Mouse (Mus musculus) retina, adult 2 months (tissue): Measurements from ENCODE around the gene Hist1h2bq.
"Not testable (repeated sequence)": the region's sequence is repeated elsewhere in the genome, so short reads cannot be mapped to it uniquely, and the experiment has no call there.

Experiments used
- DNase-seq: peaks from one replicate; pipeline ENCODE4 v3.0.0-alpha.2; 2012; ENCODE audit warnings: low read depth, low spot score

Gene Hist1h2bq

DNA sequence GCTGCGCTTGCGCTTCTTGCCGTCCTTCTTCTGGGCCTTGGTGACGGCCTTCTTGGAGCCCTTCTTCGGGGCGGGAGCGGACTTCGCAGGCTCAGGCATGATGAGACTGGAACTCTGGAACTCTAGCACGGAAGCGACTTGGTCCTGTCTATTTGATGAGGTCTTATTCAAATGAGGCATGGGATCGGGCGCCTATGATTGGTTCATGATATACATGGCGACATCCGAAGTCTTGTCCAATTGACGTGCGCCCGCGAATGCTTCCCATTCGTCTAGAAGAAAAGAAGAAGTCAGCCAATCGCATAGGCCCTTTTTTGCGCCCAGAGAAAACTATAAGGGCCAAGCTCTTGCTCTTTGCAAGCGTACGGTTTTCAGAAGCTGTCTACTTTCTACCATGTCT lies at the start of gene Hist1h2bq, which contains the start of gene Hist1h2ao:
Hist1h2bq (minus strand) TSS at position 125 of the 400 bp plus-strand sequence.
Hist1h2ao (plus strand) TSS at position 393 of the 400 bp plus-strand sequence.
- not testable (repeated sequence) for DNase-seq

DNA sequence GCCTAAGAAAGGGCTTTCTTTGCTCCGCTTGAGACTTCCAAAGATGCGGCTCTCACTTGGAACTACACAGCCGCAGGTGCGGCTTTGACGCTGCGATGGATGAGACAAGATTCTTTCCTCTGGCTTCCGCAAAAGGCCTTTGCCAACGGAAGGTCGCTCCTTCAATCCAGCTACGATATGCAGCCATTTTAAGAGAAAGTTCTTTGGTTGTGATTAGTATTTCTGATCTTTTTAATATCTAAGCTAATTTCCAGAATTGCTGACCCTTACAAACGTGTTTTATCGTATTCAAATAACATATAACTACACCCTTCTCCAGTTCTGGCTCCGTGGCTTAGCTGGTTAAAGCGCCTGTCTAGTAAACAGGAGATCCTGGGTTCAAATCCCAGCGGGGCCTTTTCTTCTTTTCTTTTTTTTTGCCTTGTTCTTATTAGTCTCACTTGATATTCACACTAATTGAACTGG lies 45.7 kb upstream of the Hist1h2bq start:
- peak; percentile 3 for DNase-seq

DNA sequence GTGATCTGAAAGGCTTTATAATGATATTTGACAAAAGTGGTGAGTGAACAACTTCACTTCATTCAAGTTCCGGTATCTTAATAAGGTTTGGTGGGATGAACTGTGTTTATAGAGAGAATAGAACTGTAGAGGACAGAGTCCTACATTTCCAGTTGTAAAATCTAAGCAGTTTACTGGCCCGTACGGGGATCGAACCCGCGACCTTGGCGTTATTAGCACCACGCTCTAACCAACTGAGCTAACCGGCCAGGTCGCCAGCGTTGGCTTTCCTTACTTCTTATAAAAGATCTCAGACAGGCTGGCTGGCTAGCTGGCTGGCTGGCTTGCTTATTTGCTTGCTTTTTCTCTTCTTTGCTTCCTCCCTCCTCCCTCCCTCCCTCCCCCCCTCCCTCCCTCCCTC lies 45.1 kb upstream of the Hist1h2bq start:
- DNase-seq: peak; percentile 2

DNA sequence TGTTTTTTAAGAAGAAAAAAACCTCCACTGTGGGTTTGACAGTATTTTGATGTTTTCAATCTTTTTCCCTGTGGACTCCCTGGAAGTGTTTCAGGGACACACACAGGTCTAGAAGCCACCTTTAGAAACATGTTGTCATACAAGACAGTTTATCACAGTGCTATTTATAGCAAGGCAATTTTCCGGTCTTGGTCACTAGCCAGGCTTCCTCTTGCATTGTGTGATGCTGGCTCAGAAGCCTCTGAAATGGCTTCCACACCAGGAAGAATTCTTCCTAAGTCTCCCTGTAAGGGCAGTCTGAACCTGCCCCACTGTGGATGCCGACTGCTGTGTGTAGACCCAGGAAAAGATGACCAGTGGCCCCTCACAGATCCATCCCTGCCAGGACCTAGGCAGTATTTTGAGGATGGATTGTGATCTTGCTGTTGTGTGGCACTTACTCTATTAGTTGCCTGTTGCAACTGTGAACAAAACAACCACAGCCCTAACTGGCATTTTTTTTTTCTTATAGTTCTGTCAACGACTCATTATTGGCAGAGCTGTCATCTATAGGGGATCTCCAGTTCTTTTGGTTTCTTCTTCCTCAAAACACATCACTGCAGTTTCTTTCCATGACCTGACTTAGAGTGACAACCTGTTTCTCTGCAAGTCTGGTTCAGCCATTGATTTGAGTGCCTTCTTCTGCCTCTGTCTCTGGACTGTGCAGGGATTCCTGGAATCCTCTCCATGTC lies 42.4 kb upstream of the Hist1h2bq start:
- DNase-seq: no peak

DNA sequence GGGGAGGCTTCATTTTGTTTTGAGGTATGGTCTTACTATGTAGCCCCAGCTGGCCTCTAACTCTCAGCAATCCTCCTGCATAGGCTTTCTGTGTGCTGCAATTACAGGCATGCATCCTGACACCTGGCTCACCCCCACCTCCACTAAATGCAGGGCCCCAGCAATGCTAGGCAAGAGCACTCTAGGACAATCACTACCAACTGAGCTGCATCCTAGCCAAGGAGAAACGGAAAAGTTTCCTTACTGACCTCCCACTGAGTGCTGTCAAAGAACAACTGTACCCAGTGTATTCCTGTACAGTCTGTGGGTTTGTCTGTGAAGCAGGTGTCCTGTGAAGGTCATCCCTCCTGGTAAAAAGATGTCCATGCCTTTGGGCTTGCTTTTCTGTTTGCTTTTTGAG lies 40.7 kb upstream of the Hist1h2bq start:
- not testable (repeated sequence) for DNase-seq

DNA sequence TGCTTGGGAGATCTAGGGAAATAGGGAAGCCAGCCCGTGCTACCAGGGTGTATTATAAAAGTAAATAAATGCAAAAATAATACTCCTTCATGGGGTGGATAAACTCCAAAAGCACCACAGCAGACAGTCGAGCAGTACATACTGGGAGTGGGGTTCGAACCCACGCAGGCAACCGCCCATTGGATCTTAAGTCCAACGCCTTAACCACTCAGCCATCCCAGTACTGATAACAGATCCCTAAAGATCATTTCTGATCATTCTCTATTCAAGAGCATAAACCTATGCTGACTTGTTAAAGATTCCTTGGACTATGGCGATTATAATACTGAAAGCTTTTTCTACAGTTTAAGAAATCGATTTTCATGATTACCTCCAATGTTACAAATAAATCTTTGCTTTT lies 37.9 kb upstream of the Hist1h2bq start:
- DNase-seq: no peak

DNA sequence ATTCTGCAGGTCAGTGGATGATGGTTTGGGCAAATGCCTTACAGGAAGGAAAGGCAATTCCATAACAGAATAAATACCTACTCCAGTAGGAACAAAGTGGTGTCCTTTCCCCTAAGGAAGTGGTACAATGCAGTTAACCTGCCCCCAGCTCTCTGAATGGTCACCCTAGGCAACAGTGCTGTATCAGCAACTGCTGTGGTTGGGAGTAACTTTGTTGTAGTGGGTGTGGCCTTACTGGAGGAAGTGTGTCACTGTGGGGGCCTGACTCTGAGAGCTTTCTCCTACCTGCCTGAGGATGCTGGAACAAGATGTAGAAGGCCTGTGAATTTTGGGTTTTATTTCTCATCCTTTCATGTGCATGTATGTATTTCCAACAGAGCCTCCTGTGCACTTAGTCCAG lies 36.4 kb upstream of the Hist1h2bq start:
- not testable (repeated sequence) for DNase-seq

DNA sequence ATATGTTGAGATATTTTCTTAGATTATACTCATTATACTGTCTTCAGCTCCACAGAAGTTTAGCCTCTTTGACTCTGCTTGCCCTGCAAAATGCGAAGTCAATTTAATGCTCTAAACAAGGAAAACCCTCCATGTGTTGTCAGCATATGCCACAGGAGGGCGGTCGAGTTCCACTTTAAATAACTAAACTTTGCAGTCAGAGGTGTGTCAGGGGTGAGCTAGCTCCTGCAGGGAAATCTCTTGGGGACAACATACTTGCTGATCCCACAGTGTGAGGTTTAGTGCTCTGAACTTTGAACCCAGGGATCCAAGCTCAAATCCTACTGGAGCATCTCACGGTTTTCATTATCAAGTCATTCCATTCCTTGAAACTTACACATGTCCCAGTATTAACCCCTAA lies 30.5 kb upstream of the Hist1h2bq start:
- not testable (repeated sequence) for DNase-seq

DNA sequence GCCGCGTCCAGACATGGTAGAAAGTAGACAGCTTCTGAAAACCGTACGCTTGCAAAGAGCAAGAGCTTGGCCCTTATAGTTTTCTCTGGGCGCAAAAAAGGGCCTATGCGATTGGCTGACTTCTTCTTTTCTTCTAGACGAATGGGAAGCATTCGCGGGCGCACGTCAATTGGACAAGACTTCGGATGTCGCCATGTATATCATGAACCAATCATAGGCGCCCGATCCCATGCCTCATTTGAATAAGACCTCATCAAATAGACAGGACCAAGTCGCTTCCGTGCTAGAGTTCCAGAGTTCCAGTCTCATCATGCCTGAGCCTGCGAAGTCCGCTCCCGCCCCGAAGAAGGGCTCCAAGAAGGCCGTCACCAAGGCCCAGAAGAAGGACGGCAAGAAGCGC lies 23.5 kb upstream of the Hist1h2bq start, which contains the start of the genes Hist1h2ap and Hist1h2br:
Hist1h2ap (minus strand) TSS at position 47 of the 400 bp plus-strand sequence.
Hist1h2br (plus strand) TSS at position 283 of the 400 bp plus-strand sequence.
- DNase-seq: not testable (repeated sequence)

DNA sequence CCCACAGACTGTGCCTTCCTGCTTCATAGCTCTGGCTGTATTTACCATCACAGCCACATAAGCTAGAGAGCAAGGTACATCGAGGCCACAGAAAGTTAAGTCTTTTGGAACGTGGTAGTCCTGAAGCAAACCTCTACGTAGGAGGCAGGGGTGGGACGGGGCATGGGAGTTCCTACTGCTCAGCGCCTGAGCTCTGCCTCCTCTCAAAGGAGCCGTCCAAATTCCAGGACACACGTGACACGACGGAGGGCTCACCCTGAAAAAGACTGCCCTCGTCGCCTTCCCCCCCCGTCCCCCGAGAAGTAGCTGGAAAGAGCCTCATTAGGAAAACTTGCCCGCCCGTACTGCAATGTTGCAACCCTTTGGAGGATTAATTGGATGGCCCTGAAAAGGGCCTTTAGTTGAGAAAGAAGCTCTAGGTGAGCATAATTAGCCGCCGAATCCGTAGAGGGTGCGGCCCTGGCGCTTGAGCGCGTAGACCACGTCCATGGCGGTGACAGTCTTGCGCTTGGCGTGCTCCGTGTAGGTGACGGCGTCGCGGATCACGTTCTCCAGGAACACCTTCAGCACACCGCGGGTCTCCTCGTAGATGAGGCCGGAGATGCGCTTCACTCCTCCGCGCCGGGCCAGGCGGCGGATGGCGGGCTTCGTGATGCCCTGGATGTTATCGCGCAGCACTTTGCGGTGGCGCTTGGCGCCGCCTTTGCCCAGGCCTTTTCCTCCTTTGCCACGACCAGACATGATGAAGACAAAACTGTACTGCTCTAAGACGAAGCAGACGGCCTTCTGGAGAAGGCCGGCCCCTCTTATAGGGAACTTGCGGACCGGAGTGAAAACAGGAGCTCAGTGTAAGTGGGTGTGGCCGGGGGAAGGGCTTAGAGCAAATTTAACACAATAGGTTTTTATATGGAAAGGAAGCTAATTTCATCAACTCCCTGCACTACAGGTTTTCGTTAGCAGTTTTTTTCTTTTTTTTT lies 21.7 kb upstream of the Hist1h2bq start, which contains the start of gene Hist1h4n:
Hist1h4n (minus strand) TSS at position 779 of the 977 bp plus-strand sequence.
- not testable (repeated sequence) for DNase-seq

DNA sequence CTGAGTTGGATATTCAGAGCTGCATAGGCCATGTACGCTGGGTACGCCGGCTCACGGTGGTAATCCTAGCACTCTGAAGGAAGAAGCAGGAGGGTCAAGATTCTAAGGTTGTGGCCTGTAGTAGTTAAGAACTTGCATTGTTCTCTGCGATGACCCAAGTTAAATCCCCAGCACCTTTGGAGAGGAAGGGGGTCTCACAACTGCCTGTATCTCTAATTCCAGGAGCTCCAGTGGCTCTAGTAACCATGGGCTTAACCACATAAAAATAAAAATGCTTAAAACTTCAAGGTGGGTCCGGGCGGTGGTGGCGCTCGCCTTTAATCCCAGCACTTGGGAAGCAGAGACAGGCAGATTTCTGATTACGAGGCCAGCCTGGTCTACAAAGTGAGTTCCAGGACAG lies 20.3 kb upstream of the Hist1h2bq start:
- DNase-seq: no peak

DNA sequence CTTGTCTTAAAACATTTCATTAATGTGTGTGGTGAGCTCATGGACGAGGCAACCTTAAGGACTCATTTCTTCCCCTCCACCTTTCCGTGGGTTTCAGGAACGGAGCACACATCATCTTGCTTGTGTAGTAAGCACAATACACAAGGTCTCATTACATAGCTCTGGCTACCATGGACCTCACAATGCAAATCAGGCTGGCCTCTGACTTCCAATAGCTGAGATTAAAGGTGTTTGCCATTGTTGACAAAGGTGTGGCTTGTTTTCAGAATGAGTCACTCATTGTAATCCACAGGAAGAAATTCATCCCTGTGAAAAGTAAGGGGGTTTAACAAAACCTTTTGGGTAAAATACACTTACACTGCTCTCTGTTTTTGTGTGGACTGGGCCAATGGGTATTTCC lies 18.5 kb upstream of the Hist1h2bq start:
- DNase-seq: no peak

DNA sequence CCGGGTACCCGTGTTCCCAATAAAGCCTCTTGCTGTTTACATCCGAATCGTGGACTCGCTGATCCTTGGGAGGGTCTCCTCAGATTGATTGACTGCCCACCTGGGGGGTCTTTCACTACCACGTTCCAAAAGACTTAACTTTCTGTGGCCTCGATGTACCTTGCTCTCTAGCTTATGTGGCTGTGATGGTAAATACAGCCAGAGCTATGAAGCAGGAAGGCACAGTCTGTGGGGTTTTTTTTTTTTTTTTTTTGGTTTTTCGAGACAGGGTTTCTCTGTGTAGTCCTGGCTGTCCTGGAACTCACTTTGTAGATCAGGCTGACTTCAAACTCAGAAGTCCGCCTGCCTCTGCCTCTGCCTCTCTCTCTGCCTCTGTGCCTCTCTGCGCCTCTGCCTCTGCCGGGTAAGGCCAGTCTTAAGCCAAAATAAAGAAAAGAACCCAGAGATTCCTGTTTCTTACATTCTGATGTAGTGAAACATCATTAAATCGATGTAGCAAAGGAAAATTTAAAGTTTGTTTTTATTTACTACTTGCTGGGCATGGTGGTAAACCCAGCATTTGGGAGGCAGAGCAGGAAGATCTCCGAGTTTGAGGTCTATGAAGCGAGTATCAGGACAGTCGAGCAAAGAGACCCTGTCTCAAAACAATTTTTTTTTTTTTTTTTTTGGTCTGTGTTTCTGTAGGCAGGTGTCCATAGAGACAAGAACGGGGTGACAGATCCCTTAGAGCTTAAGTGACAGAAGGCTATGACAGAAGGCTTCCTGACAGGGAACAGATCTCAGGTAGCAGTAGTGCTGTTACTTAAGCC lies 10.3 kb upstream of the Hist1h2bq start:
- DNase-seq: not testable (repeated sequence)

DNA sequence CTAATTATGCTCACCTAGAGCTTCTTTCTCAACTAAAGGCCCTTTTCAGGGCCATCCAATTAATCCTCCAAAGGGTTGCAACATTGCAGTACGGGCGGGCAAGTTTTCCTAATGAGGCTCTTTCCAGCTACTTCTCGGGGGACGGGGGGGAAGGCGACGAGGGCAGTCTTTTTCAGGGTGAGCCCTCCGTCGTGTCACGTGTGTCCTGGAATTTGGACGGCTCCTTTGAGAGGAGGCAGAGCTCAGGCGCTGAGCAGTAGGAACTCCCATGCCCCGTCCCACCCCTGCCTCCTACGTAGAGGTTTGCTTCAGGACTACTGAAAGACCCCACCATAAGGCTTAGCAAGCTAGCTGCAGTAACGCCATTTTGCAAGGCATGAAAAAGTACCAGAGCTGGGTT lies 2.1 kb upstream of the Hist1h2bq start:
- not testable (repeated sequence) for DNase-seq

DNA sequence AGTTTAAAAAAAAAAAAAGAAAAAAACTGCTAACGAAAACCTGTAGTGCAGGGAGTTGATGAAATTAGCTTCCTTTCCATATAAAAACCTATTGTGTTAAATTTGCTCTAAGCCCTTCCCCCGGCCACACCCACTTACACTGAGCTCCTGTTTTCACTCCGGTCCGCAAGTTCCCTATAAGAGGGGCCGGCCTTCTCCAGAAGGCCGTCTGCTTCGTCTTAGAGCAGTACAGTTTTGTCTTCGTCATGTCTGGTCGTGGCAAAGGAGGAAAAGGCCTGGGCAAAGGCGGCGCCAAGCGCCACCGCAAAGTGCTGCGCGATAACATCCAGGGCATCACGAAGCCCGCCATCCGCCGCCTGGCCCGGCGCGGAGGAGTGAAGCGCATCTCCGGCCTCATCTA lies 1.5 kb upstream of the Hist1h2bq start, which contains the start of gene Hist1h4m:
Hist1h4m (plus strand) TSS at position 208 of the 400 bp plus-strand sequence.
- not testable (repeated sequence) for DNase-seq

DNA sequence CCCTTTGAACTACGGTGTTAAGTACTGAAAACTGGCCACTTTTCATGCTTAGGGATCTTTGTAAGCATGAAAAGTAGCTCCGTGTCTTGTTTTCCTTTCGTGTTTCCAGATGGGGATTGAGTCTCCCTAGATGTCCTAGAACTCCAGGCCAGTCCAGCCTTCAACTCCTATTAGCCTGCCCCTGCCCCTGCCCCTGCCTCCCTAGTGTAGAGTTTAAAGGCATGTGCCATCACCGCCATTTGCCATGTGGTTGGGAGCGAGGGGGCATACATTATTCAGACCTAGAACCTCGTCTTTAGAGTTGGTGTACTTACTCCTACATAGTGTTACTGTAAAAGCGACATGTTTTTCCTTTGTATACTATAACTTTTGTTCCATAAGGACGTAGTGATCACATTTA lies 1.1 kb upstream of the Hist1h2bq start:
- not testable (repeated sequence) for DNase-seq

DNA sequence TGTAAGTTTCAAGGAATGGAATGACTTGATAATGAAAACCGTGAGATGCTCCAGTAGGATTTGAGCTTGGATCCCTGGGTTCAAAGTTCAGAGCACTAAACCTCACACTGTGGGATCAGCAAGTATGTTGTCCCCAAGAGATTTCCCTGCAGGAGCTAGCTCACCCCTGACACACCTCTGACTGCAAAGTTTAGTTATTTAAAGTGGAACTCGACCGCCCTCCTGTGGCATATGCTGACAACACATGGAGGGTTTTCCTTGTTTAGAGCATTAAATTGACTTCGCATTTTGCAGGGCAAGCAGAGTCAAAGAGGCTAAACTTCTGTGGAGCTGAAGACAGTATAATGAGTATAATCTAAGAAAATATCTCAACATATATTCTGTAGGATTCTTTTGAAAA lies 6.9 kb downstream of the Hist1h2bq start:
- DNase-seq: not testable (repeated sequence)

DNA sequence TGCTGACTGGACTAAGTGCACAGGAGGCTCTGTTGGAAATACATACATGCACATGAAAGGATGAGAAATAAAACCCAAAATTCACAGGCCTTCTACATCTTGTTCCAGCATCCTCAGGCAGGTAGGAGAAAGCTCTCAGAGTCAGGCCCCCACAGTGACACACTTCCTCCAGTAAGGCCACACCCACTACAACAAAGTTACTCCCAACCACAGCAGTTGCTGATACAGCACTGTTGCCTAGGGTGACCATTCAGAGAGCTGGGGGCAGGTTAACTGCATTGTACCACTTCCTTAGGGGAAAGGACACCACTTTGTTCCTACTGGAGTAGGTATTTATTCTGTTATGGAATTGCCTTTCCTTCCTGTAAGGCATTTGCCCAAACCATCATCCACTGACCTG lies 12.8 kb downstream of the Hist1h2bq start:
- DNase-seq: not testable (repeated sequence)

DNA sequence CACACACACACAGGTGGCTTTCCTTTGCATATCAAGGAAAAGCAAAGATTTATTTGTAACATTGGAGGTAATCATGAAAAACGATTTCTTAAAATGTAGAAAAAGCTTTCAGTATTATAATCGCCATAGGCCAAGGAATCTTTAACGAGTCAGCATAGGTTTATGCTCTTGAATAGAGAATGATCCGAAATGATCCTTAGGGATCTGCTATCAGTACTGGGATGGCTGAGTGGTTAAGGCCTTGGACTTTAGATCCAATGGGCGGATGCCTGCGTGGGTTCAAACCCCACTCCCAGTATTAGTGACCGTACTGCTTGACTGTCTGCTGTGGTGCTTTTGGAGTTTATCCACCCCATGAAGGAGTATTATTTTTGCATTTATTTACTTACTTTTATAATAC lies 14.4 kb downstream of the Hist1h2bq start:
- DNase-seq: no peak

DNA sequence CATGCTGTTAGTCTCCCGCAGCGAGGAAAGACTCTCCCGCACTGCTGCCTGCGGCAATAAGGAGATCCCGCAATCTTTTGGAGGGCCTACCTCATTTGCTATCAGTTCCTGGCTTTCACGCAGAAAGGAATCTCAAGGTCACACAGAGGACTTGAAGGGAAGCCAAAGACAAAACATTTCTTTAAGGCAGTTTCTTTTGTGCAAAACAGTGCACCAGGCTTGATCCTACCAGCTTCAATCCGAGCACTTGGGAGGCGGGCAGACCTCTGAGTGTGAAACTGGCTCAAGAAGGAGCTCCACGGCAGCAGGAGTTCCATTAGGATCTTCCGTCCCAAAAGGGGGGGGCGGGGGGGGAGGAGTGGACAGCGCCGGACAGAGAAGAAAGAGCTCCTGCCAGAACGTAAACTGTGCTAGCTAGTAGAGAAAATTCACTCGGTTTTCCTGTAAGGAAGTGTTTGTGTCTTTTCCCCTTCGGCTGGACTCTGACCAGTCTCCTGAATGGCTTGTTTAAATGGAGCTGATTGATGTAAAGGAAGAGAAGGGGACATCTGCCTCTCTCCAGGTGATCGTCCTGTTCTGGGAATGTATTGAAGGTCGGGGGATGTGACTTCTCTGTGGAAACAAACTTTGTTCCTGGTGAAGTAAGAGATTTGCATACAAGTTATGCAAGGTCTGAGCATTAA lies 19.3 kb downstream of the Hist1h2bq start:
- no peak for DNase-seq
